Mouse (Mus musculus) erythroblast, embryonic 14.5 days (primary cell): Measurements from ENCODE around the gene Loxl4.

Experiments
- GATA1 ChIP-seq: IDR thresholded peaks from 2 replicates; pipeline ENCODE4 v1.6.1; 2012; ENCODE audit warnings: low read length, inconsistent platforms, mixed read lengths
- TAL1 ChIP-seq: IDR thresholded peaks from 3 replicates; pipeline ENCODE4 v1.6.1; 2012; ENCODE audit warnings: low read length, inconsistent platforms, mixed read lengths

DNA sequence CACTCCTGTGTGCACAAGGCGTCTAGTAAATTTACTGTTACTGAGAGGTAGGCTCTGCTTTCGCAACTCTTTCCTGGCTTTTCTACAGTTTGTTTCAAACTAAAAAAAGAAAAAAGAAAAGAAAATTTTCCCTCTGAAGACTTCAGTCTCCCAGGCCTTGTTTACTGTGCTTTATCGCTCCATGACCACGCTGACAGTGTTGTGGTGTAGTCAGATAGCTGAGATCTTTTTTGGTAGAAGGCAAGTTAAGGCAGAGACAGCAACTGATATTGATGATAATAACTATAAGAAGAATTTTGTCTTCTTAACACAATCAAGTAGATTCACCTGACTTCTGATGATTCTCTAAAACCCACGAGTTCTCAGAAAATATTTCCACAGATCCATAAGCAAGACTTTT is 28.9 kb downstream of the Loxl4 start:
- no peak for TF ChIP-seq GATA1
- no peak for TF ChIP-seq TAL1
